Mouse (Mus musculus) neural tube, embryonic 11.5 days (tissue): ENCODE results near the gene Msh4. TPM values are rescaled to one million over a fixed set of nuclear protein-coding genes. Genes with fewer than 3 reads are reported as not detected.
A peak's percentile ranks its signal among the peaks of the same experiment; 100 is the strongest.

Experiments
- ATAC-seq: fragments of 200-750 bp; cut with Nextera tagmentation; 2 replicates; pipeline ENCODE4 v1.8.0; 2017; ENCODE audit warnings: moderate number of reproducible peaks, mild to moderate bottlenecking, moderate TSS enrichment, moderate library complexity; ENCODE audit not compliant: insufficient read depth, low FRiP score, low TSS enrichment
- DNase-seq: peaks from one replicate; pipeline ENCODE4 v3.0.0-alpha.2; 2015; ENCODE audit warnings: low spot score
- H3K27ac ChIP-seq: fragments of 300-500 bp; sonication (generic); 2 replicates; pipeline ENCODE4 v1.5.1; 2014; ENCODE audit warnings: low read depth, mild to moderate bottlenecking, low read length
- H3K27me3 ChIP-seq: fragments of 300-500 bp; sonication (generic); 2 replicates; pipeline ENCODE4 v1.6.1; 2014; ENCODE audit warnings: mild to moderate bottlenecking, low read length, mixed read lengths; ENCODE audit not compliant: control insufficient read depth, insufficient read depth
- H3K36me3 ChIP-seq: fragments of 300-500 bp; sonication (generic); 2 replicates; pipeline ENCODE4 v1.6.1; 2014; ENCODE audit warnings: mild to moderate bottlenecking, low read length, moderate library complexity, mixed read lengths; ENCODE audit not compliant: control insufficient read depth, insufficient read depth
- H3K4me1 ChIP-seq: fragments of 300-500 bp; sonication (generic); 2 replicates; pipeline ENCODE4 v1.6.1; 2014; ENCODE audit warnings: low read length, mixed read lengths; ENCODE audit not compliant: control insufficient read depth, insufficient read depth
- H3K4me2 ChIP-seq: fragments of 300-500 bp; sonication (generic); 2 replicates; pipeline ENCODE4 v1.6.1; 2014; ENCODE audit warnings: low read depth, mild to moderate bottlenecking, moderate library complexity
- H3K4me3 ChIP-seq: fragments of 300-500 bp; sonication (generic); 2 replicates; pipeline ENCODE4 v1.5.1; 2014; ENCODE audit warnings: low read depth, low read length
- H3K9ac ChIP-seq: fragments of 300-500 bp; sonication (generic); 2 replicates; pipeline ENCODE4 v1.6.1; 2014; ENCODE audit warnings: mild to moderate bottlenecking, low read length
- H3K9me3 ChIP-seq: fragments of 300-500 bp; sonication (generic); 2 replicates; pipeline ENCODE4 v1.6.1; 2016; ENCODE audit warnings: low read length; ENCODE audit not compliant: control insufficient read depth
- WGBS: fragments of 180-500 bp; shearing (Covaris S2); extraction: QIAGEN DNeasy Blood & Tissue Kit; methylation state at CpG from one replicate; pipeline ENCODE4 v1.1.7; 2014; 5-methylcytosine and 5-hydroxymethylcytosine counted together
- polyA plus RNA-seq: library from polyadenylated mRNA; unstranded; fragments of >200 nt; fragmentation: Nextera tagmentation; extraction: Ambion mirVana; gene quantifications from 2 replicates; pipeline ENCODE4 v1.2.1, GENCODE M21; 2014

Gene Msh4
- polyA plus RNA-seq, 1 experiment from 2014 or later: 0.07 TPM

GRCm38 (mm10) chr3:153904586-153904985, 1.4 kb downstream of the Msh4 start:
- no peaks in the 10 kb centered on the region for H3K27me3 ChIP-seq
- H3K36me3 ChIP-seq: peaks cover 18% of the 10 kb centered on the region
- ATAC-seq (no peak), DNase-seq (peak; percentile 39)
- no peak overlapping the region for H3K9ac ChIP-seq
- no peak overlapping the region for H3K4me2 ChIP-seq
- H3K27ac ChIP-seq: no peak overlapping the region
- 73% methylated on average over 6 of the region's 6 CpGs for WGBS
- no peaks in the 10 kb centered on the region for H3K9me3 ChIP-seq
- H3K4me1 ChIP-seq: no peaks in the 10 kb centered on the region
- no peak overlapping the region for H3K4me3 ChIP-seq

- H3K4me3 ChIP-seq: no peak overlapping the region
- no peak for ATAC-seq
- WGBS: 79% methylated on average over 3 of the region's 3 CpGs
- H3K4me1 ChIP-seq: no peaks in the 10 kb centered on the region
- H3K9ac ChIP-seq: no peak overlapping the region
- H3K4me2 ChIP-seq: no peak overlapping the region
- no peak for DNase-seq
- H3K27ac ChIP-seq: no peak overlapping the region
- peaks cover 5% of the 10 kb centered on the region; the same call in 1 of the 2 replicates for H3K36me3 ChIP-seq
- H3K9me3 ChIP-seq: no peaks in the 10 kb centered on the region
- no peaks in the 10 kb centered on the region for H3K27me3 ChIP-seq
Observed at GRCm38 (mm10) chr3:153902595-153902994, 3.3 kb downstream of the Msh4 start.

- Histone ChIP-seq H3K9me3 (no peaks in the 10 kb centered on the region), H3K4me3 (no peak overlapping the region), H3K27me3 (no peaks in the 10 kb centered on the region), H3K27ac (no peak overlapping the region), H3K4me1 (no peaks in the 10 kb centered on the region), H3K9ac (no peak overlapping the region), H3K36me3 (peaks cover 5% of the 10 kb centered on the region; the same call in 1 of the 2 replicates), H3K4me2 (no peak overlapping the region)
- DNase-seq (no peak), ATAC-seq (no peak)
- whole genome bisulfite sequencing: 83% methylated on average over 1 of the region's 1 CpGs
Observed at GRCm38 (mm10) chr3:153901904-153902303, 4.0 kb downstream of the Msh4 start.

GRCm38 (mm10) chr3:153897216-153897615, 8.7 kb downstream of the Msh4 start:
- Histone ChIP-seq H3K27ac (no peak overlapping the region), H3K4me3 (no peak overlapping the region), H3K4me2 (no peak overlapping the region), H3K4me1 (no peaks in the 10 kb centered on the region), H3K36me3 (no peaks in the 10 kb centered on the region), H3K9me3 (no peaks in the 10 kb centered on the region), H3K9ac (no peak overlapping the region), H3K27me3 (no peaks in the 10 kb centered on the region)
- 69% methylated on average over 6 of the region's 6 CpGs for WGBS
- DNase-seq (no peak), ATAC-seq (no peak)

GRCm38 (mm10) chr3:153895454-153895853, 10.5 kb downstream of the Msh4 start:
- DNase-seq (no peak), ATAC-seq (no peak)
- Histone ChIP-seq H3K4me3 (no peak overlapping the region), H3K9me3 (no peaks in the 10 kb centered on the region), H3K4me1 (no peaks in the 10 kb centered on the region), H3K27ac (no peak overlapping the region), H3K9ac (no peak overlapping the region), H3K36me3 (no peaks in the 10 kb centered on the region), H3K27me3 (no peaks in the 10 kb centered on the region), H3K4me2 (no peak overlapping the region)
- 90% methylated on average over 3 of the region's 3 CpGs for WGBS

GRCm38 (mm10) chr3:153889188-153889781, 16.7 kb downstream of the Msh4 start:
- Histone ChIP-seq H3K9me3 (no peaks in the 10 kb centered on the region), H3K4me1 (no peaks in the 10 kb centered on the region), H3K4me3 (no peak overlapping the region), H3K27ac (no peak overlapping the region), H3K27me3 (no peaks in the 10 kb centered on the region), H3K4me2 (no peak overlapping the region), H3K9ac (no peak overlapping the region), H3K36me3 (no peaks in the 10 kb centered on the region)
- no peak for ATAC-seq
- DNase-seq: no peak
- WGBS: 83% methylated on average over 7 of the region's 8 CpGs

GRCm38 (mm10) chr3:153888141-153888540, 17.8 kb downstream of the Msh4 start:
- WGBS: 85% methylated on average over 6 of the region's 6 CpGs
- DNase-seq (no peak), ATAC-seq (no peak)
- Histone ChIP-seq H3K4me2 (no peak overlapping the region), H3K27ac (no peak overlapping the region), H3K27me3 (no peaks in the 10 kb centered on the region), H3K36me3 (no peaks in the 10 kb centered on the region), H3K9me3 (no peaks in the 10 kb centered on the region), H3K4me3 (no peak overlapping the region), H3K4me1 (no peaks in the 10 kb centered on the region), H3K9ac (no peak overlapping the region)

GRCm38 (mm10) chr3:153886296-153886695, 19.6 kb downstream of the Msh4 start:
- ATAC-seq (no peak), DNase-seq (no peak)
- Histone ChIP-seq H3K9ac (no peak overlapping the region), H3K4me2 (no peak overlapping the region), H3K27ac (no peak overlapping the region), H3K27me3 (no peaks in the 10 kb centered on the region), H3K36me3 (no peaks in the 10 kb centered on the region), H3K9me3 (no peaks in the 10 kb centered on the region), H3K4me3 (no peak overlapping the region), H3K4me1 (no peaks in the 10 kb centered on the region)

- Histone ChIP-seq H3K4me2 (no peak overlapping the region), H3K4me3 (no peak overlapping the region), H3K27ac (no peak overlapping the region), H3K4me1 (no peaks in the 10 kb centered on the region), H3K9me3 (no peaks in the 10 kb centered on the region), H3K9ac (no peak overlapping the region), H3K36me3 (no peaks in the 10 kb centered on the region), H3K27me3 (no peaks in the 10 kb centered on the region)
- WGBS: 88% methylated on average over 5 of the region's 5 CpGs
- ATAC-seq (no peak), DNase-seq (no peak)
Observed at GRCm38 (mm10) chr3:153871396-153871795, 34.5 kb downstream of the Msh4 start.
